Mouse (Mus musculus) lung, embryonic 14.5 days (tissue): ENCODE measurements at regions not wholly inside any gene's neighbourhood (a gene's known extent, or its start where the extent isn't known, plus 50 kb on each side); places are given as distances from the start of the nearest gene placed in this dataset.

ENCODE experiments used
- ATAC-seq: fragments of 200-750 bp; cut with Nextera tagmentation; 2 replicates; pipeline ENCODE4 v1.8.0; 2017; ENCODE audit warnings: mild to moderate bottlenecking, moderate TSS enrichment, moderate library complexity; ENCODE audit not compliant: insufficient read depth
- DNase-seq: peaks from one replicate; pipeline ENCODE4 v3.0.0-alpha.2; 2015
- H3K27ac ChIP-seq: fragments of 300-500 bp; sonication (generic); 2 replicates; pipeline ENCODE4 v1.5.1; 2014; ENCODE audit warnings: low read depth, mild to moderate bottlenecking, moderate library complexity
- H3K27me3 ChIP-seq: fragments of 300-500 bp; sonication (generic); 2 replicates; pipeline ENCODE4 v1.6.1; 2014; ENCODE audit warnings: low read length, control low read depth; ENCODE audit not compliant: insufficient read depth
- H3K36me3 ChIP-seq: fragments of 300-500 bp; sonication (generic); 2 replicates; pipeline ENCODE4 v1.6.1; 2014; ENCODE audit warnings: control low read depth; ENCODE audit not compliant: insufficient read depth
- H3K4me1 ChIP-seq: fragments of 300-500 bp; sonication (generic); 2 replicates; pipeline ENCODE4 v1.6.1; 2014; ENCODE audit warnings: antibody characterized with exemption, control low read depth; ENCODE audit not compliant: insufficient read depth
- H3K4me2 ChIP-seq: fragments of 300-500 bp; sonication (generic); 2 replicates; pipeline ENCODE4 v1.6.1; 2014; ENCODE audit warnings: mild to moderate bottlenecking
- H3K4me3 ChIP-seq: fragments of 300-500 bp; sonication (generic); 2 replicates; pipeline ENCODE4 v1.5.1; 2014; ENCODE audit warnings: low read depth, low read length
- H3K9ac ChIP-seq: fragments of 300-500 bp; sonication (generic); 2 replicates; pipeline ENCODE4 v1.6.1; 2014
- H3K9me3 ChIP-seq: fragments of 300-500 bp; sonication (generic); 2 replicates; pipeline ENCODE4 v1.6.1; 2016; ENCODE audit warnings: low read depth, low read length, control low read depth
- CTCF ChIP-seq: IDR thresholded peaks from 2 replicates; pipeline ENCODE4 v1.5.1; 2016; ENCODE audit warnings: antibody characterized with exemption, low read depth
- WGBS: fragments of 180-500 bp; shearing (Covaris S2); extraction: QIAGEN DNeasy Blood & Tissue Kit; methylation state at CpG from one replicate; pipeline ENCODE4 v1.1.7; 2014; 5-methylcytosine and 5-hydroxymethylcytosine counted together

- Histone ChIP-seq H3K4me2 (no peak overlapping the region), H3K36me3 (no peaks in the 10 kb centered on the region), H3K4me1 (no peaks in the 10 kb centered on the region), H3K9me3 (no peaks in the 10 kb centered on the region), H3K27me3 (no peaks in the 10 kb centered on the region), H3K27ac (no peak overlapping the region), H3K4me3 (no peak overlapping the region), H3K9ac (no peak overlapping the region)
- ATAC-seq (no peak), DNase-seq (no peak)
- no peak for TF ChIP-seq CTCF
- WGBS = 89% methylated on average over 8 of the region's 8 CpGs
Observed at GRCm38 (mm10) chr3:41351091-41351685, 204.3 kb upstream of the Jade1 start.

- H3K4me3 ChIP-seq = no peak overlapping the region
- no peaks in the 10 kb centered on the region for H3K27me3 ChIP-seq
- H3K36me3 ChIP-seq = no peaks in the 10 kb centered on the region
- no peaks in the 10 kb centered on the region for H3K9me3 ChIP-seq
- TF ChIP-seq CTCF = no peak
- 52% methylated on average over 3 of the region's 3 CpGs for WGBS
- ATAC-seq = no peak
- no peak for DNase-seq
- H3K9ac ChIP-seq = no peak overlapping the region
- no peak overlapping the region for H3K27ac ChIP-seq
- H3K4me2 ChIP-seq = no peak overlapping the region
- no peaks in the 10 kb centered on the region for H3K4me1 ChIP-seq
Observed at GRCm38 (mm10) chr3:41350331-41350730, 205.2 kb upstream of the Jade1 start.

GRCm38 (mm10) chr3:41348795-41349194 lies 206.7 kb upstream of the Jade1 start:
- 65% methylated on average over 1 of the region's 1 CpGs for WGBS
- peak; percentile 64 for DNase-seq

GRCm38 (mm10) chr3:41346863-41347262 lies 208.7 kb upstream of the Jade1 start:
- Histone ChIP-seq H3K4me3 (no peak overlapping the region), H3K4me2 (no peak overlapping the region), H3K36me3 (no peaks in the 10 kb centered on the region), H3K9ac (no peak overlapping the region), H3K27me3 (no peaks in the 10 kb centered on the region), H3K4me1 (no peaks in the 10 kb centered on the region), H3K9me3 (no peaks in the 10 kb centered on the region), H3K27ac (no peak overlapping the region)
- ATAC-seq = peak; percentile 35; the same call in 1 of the 2 replicates
- WGBS = 44% methylated on average over 5 of the region's 5 CpGs
- no peak for TF ChIP-seq CTCF
- peak; percentile 11 for DNase-seq

More at GRCm38 (mm10) chr3:41348795-41349194, 206.7 kb upstream of the Jade1 start:
- Histone ChIP-seq H3K27me3 (no peaks in the 10 kb centered on the region), H3K4me2 (no peak overlapping the region), H3K9me3 (no peaks in the 10 kb centered on the region), H3K9ac (no peak overlapping the region), H3K36me3 (no peaks in the 10 kb centered on the region), H3K27ac (no peak overlapping the region), H3K4me1 (no peaks in the 10 kb centered on the region), H3K4me3 (no peak overlapping the region)
- peak; percentile 53 for TF ChIP-seq CTCF
- no peak for ATAC-seq

- WGBS = 76% methylated on average over 2 of the region's 2 CpGs
- DNase-seq (no peak), ATAC-seq (no peak)
- H3K27me3 ChIP-seq = no peaks in the 10 kb centered on the region
- no peak overlapping the region for H3K4me3 ChIP-seq
- H3K36me3 ChIP-seq = no peaks in the 10 kb centered on the region
- no peaks in the 10 kb centered on the region for H3K4me1 ChIP-seq
- no peak overlapping the region for H3K4me2 ChIP-seq
- no peaks in the 10 kb centered on the region for H3K9me3 ChIP-seq
- H3K9ac ChIP-seq = no peak overlapping the region
- H3K27ac ChIP-seq = no peak overlapping the region
- TF ChIP-seq CTCF = no peak
Observed at GRCm38 (mm10) chr3:41343431-41343830, 212.1 kb upstream of the Jade1 start.

- DNase-seq (no peak), ATAC-seq (peak; percentile 54; the same call in 1 of the 2 replicates)
- Histone ChIP-seq H3K4me3 (no peak overlapping the region), H3K4me1 (no peaks in the 10 kb centered on the region), H3K9ac (no peak overlapping the region), H3K4me2 (no peak overlapping the region), H3K27ac (no peak overlapping the region), H3K36me3 (no peaks in the 10 kb centered on the region), H3K27me3 (no peaks in the 10 kb centered on the region), H3K9me3 (peaks cover 7% of the 10 kb centered on the region; the same call in 1 of the 2 replicates)
- 56% methylated on average over 7 of the region's 7 CpGs for WGBS
- no peak for TF ChIP-seq CTCF
Observed at GRCm38 (mm10) chr3:41332481-41332880, 223.1 kb upstream of the Jade1 start.

- peaks cover 4% of the 10 kb centered on the region; the same call in 1 of the 2 replicates for H3K4me1 ChIP-seq
- no peak overlapping the region for H3K4me3 ChIP-seq
- DNase-seq = peak; percentile 57
- H3K27ac ChIP-seq = no peak overlapping the region
- ATAC-seq = no peak
- H3K9me3 ChIP-seq = peaks cover 7% of the 10 kb centered on the region; the same call in 1 of the 2 replicates
- no peaks in the 10 kb centered on the region for H3K36me3 ChIP-seq
- H3K4me2 ChIP-seq = no peak overlapping the region
- H3K9ac ChIP-seq = no peak overlapping the region
- TF ChIP-seq CTCF = no peak
- no peaks in the 10 kb centered on the region for H3K27me3 ChIP-seq
- 38% methylated on average over 5 of the region's 5 CpGs for WGBS
Observed at GRCm38 (mm10) chr3:41330356-41330755, 225.2 kb upstream of the Jade1 start.
